Mouse (Mus musculus): ENCODE measurements around the gene Rtn4rl1.
"Not testable (repeated sequence)": the region's sequence is repeated elsewhere in the genome, so short reads cannot be mapped to it uniquely, and the experiment has no call there.

Rtn4rl1 gene

DNA sequence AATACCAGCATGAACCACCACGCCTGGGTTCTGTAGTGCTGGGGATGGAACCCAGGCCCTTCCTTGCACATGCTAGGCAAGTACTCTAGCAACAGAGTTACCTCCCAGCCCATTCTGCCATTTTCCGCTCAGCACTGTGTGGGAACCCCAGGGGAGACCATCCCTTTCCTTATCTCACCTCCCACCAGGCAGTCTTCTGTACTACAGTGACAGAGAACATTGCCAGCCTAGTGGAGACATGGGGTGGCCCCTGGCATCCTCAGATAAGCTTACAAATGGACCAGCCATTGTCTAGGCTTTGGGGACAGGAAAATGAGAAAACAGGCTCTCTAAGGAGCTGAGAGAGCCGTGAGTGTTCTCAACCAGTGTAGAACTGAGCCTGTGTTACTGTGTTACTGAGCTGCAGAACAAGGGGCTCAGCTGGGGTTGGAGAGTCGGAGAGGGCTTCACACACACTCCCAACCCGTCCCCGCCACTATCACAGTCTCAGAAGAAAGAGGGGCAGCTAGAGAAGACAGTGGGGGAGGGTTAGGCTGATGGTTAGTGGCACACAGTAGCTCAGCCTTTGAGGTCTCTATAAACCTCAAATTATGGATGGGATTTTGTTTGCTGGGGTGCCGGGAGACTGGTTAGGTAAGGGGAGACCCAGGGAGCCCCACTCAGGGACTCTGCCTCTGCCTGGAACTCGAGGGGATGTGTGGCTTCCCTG is 76.8 kb downstream of the Rtn4rl1 start:
- no peak for DNase-seq (ENCODE audit: extremely low read depth, insufficient read length, low spot score)

DNA sequence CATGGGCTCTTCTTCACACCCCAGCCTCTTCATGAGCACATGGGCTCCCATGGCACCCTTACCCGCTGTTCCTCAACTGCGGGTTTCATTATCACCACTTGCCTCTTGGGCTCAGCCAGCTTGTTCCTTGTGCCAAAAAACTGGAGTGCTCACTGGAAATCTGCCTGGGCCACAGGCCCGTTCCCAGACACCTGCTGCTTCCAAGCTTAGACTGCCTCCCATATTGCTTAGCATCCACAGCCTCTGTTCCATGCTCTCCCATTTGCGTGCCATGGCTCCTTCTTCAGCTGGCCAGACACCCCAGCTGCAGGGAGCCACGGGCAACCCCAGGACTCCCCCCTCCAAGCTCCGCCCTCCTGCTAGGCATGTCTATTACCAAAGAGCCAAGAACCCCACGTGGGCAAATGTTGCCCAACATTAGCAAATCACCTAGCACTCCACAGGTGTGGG is 77.4 kb downstream of the Rtn4rl1 start:
- no peak for DNase-seq (ENCODE audit: extremely low read depth, insufficient read length, low spot score)

DNA sequence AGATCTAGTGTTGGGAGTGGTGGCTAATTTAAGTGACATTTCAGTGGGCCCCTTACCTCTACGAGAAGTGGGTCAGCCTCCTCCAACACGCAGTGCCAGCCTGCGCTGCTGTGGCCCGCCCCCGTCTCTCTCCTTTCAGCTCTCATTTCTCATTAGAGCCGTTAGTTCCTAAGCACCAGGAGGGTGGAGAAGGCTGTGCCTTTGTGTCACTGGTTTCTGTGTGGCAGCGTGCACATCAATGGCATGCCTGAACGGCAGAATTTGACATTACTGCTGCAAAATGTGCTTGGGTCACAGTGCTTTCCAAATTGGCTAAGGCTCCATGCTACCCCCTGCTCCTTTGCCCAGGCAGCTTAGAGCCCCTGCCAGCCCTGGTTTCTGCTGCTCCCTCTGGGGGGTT is 79.9 kb downstream of the Rtn4rl1 start:
- DNase-seq (ENCODE audit: extremely low read depth, insufficient read length, low spot score), result no peak

DNA sequence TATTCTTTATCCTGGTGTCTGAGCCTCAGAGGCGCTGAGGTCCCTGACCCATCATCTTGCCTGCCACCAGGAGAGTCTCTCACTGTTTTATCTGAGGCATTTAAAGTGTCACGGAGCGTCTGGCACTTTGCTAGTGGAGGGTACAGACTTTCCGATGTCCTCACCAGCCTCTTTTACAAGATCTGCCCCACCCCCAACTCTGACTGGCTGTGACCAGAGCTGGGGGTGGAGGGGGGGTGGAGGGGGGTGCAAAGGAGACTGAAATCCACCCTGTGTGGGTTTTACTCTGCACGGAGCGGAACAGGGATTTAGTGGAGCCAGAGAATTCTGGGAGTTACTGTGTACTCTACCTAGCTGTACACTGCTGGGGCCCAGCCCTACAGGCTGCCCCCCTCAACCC is 81.5 kb downstream of the Rtn4rl1 start:
- no peak for DNase-seq (ENCODE audit: extremely low read depth, insufficient read length, low spot score)

DNA sequence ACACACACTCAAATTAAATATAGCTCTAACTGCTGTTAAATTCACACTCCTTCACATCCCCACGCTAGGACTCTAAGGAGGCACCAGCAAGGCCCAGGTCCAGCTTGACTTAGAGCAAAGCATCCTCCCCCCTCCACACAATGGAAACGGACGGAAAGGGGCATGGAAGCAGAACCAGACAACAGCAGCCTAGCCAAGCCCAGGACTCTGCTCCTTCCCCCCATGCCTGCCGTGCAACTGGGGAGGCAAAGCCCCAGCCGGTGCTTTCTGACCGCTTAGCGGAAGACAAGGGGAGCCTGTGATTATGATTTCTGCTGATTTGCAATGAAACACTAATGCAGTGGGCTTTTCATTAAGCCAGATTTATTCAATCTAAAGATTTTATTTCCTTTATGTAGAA is 84.5 kb downstream of the Rtn4rl1 start:
- no peak for DNase-seq (ENCODE audit: extremely low read depth, insufficient read length, low spot score)

DNA sequence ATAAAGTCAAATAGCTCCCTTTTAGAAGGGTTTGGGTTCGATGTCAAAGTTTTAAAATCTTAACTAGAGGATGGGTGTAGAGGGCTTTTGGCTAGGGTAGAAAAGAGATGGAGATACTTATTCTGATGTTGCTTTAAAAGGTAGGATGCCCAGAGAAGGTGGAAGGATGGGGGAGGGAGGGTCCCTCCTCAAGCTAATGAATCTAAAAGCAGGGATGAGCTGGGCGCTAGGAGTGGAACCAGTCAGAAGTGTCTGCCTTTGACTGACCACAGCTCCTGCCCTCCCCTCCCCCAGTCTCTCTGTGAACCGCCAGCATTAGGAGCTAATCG is 85.4 kb downstream of the Rtn4rl1 start:
- DNase-seq (ENCODE audit: extremely low read depth, insufficient read length, low spot score), result no peak

DNA sequence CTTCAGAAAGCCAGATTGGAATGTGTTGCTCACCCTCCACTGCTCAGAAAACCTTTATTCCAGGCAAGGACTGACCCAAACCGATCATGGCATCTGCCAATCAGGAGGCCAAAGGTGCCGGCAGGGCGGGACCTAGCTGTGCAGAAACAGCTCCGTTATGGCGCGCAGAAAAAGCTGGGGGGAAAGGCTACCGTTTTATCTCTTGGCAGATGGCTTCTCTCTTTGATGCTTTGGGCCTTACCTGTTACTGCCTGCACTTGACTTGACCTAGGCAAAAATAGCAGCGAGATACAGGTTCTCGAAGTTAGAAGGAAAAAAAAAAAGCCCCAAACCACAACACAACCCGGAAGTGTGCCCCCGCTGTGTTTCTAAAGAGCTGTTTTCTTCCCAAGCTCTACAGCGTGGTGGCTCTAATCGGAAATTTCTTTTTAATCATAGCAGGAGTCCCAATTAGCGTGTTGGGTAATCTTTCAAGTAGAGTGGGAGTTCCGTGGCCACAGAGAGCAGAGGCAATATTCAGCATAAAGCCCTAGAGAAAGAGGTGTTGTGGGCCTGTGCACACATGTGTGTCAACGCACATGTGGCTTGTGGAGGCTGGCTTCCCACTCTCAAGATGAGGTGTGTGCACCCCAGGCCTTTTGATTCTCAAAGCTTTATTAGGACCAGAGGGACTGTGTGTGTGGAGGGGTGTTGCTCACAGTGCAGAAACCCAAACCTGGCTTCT is 85.9 kb downstream of the Rtn4rl1 start:
- DNase-seq (ENCODE audit: extremely low read depth, insufficient read length, low spot score), result no peak

DNA sequence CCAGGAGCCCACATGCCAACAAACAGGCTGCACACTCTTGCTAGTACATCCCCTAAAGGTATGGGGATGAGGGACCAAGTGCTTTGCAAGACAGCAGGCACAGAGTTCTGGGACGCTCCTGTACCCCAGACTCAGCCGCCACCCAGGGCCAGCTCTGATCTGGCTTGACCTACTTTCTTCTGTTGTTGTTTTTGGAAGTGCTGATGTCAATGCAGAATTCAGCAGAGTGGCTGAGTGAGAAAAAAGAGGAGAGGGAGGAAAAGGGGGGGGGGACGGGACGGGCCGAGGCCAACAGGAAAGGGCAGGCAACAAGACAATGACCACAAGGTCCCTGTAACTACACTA is 86.5 kb downstream of the Rtn4rl1 start:
- DNase-seq (ENCODE audit: extremely low read depth, insufficient read length, low spot score), result no peak

DNA sequence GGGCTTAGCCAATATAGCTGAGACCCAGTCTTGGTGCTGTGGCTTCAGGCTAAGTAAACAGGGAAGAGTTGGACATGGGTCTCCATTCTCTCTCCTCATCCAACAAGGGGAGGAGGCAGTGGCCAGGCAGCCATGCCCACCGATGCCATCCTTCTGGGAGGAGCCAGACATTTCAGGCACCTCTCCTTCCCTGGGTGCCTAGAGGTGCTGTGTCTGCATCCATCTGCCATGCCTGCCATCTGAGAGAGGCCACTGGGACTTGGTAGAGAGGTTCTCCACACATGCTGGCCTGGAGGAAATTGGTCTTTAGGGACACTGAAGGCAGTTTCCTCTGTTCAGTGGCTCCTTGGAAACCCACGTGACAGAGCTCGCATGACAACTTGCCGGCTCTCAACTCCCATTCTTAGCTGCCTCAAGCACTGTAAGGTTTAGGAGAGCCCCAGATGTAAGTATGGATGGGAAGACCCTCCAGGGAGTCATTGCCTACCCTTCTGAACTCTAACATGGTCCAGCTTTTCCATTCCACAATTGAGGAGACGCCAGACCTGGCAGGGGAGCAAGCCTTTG is 86.9 kb downstream of the Rtn4rl1 start:
- no peak for DNase-seq (ENCODE audit: extremely low read depth, insufficient read length, low spot score)

DNA sequence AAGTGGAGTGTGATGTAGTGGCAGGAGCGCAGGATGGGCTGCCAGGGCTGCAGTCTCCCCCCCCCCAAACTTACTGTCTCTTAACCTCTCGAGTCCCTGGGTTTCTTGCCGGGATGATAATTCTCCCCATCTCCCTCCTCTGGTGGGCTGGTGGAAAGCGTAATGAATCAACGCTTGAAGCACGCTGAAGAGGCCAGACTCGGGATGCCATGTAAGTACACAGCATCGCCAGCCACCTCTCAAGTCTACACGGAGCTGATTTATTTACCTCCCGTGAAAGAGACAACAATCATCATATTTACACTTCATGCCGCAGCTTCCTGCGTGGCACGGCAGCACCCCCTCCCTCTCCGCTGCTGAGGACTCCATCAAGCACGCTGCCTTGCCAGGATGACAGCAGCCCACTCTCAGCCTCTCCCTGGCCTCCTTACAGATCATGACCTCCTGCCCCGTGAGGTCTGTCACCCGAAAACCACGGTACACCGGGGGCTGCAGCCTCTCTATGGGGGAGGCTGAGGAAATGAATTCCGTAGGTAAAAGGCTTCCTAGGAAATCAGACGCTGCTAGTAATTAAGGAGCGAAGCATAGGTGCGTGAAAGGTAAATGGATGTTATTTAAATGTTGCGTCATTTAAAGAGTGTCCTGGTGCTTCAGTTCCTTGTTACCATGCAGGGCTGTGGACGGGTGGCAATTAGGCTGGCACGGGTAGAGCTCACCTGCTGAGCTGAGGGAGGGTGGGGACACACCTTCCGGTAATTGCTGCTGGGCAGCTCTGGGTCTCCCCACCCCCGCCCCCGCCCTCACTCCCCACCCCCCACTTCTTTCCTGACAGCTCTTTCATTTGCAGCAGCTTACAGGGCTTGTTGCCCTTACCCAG is 88.0 kb downstream of the Rtn4rl1 start:
- no peak for DNase-seq (ENCODE audit: extremely low read depth, insufficient read length, low spot score)

DNA sequence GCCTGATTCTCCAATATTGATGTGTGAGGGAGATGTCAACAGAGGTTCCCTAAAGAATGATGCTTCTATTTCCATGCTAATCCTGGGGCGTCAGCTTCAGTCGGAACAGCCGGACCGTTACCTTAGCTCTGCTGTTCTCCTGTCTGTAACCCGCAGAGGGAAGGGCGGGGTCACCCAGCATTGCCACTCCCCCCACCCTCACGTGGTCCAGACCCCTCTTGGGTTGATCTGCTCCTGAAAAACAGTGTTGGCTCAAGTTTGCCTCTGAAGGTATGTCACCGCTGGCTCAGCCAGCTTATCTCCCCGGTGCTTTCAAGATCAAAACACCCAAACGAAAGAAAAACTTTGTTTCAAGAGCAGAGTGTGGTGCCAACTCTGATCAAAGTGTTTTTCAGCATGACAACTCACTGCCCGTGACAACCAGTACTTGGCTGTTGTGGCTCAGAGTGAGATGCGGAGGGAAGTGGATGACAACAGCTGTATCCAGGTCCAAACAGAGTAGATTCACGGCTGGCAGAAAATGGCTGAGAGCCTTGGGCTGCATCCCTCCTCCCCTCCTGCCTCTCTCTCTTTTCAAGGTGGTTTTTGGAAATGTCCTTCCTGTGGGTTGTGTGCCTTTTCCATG is 89.0 kb downstream of the Rtn4rl1 start:
- no peak for DNase-seq (ENCODE audit: extremely low read depth, insufficient read length, low spot score)

DNA sequence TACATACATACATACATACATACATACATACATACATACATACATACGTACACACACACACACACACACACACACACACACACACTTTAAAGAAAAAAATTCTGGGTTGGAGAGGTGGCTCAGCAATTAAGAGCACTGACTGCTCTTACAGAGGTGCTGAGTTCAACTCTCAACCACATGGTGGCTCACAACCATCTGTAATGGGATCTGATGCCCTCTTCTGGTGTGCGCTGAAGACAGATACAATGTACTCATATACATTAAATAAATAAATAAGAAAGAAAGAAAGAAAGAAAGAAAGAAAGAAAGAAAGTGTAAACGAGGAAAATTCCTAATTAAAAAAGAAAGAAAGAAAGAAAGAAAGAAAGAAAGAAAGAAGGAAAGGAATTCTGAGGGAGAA is 90.2 kb downstream of the Rtn4rl1 start:
- not testable (repeated sequence) for DNase-seq (ENCODE audit: extremely low read depth, insufficient read length, low spot score)

DNA sequence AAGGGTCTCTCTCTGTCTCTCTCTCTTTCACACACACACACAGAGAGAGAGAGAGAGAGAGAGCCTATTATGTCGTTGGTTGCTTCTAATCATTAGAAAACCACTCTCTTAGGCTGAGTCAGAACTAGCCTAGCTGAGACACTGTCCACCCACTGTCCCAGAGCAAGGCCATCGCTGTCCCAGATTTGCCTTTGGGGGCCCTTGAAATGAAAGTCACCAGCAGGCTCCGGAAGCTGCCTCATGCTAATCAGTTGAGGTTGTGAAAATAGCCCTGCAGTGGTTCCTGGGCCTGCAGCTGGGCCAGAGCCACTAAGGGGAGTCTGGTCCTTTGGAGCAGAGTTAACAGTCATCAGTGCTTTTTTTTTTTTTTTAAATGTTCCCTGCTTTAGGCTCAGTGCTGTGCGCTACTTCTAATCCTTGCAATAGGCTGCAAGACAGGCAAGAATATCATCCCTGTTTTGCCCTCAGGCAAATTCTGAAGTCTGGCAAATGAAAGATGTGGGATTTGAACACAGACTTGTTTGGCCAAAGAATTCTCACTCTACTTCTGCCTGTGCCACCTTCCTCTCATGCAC is 92.4 kb downstream of the Rtn4rl1 start:
- no peak for DNase-seq (ENCODE audit: extremely low read depth, insufficient read length, low spot score)

DNA sequence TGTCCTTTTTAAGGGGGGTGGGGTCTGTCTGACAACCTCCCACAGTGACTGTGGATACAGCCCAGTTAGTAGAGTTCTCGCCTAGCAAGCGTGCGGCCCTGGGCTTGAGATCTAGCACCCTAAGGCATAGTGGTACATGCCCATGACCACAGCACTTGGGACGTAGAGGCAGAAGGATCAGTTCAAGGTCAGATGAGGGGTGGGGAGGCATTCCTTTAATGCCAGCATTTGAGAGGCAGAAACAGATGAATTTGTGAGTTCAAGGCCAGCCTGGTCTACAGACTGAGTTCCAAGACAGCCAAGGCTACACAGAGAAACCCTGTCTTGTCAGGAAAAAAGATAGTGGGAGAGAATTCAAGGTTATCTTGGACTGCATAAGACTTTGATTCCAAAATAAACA is 93.3 kb downstream of the Rtn4rl1 start:
- no peak for DNase-seq (ENCODE audit: extremely low read depth, insufficient read length, low spot score)

DNA sequence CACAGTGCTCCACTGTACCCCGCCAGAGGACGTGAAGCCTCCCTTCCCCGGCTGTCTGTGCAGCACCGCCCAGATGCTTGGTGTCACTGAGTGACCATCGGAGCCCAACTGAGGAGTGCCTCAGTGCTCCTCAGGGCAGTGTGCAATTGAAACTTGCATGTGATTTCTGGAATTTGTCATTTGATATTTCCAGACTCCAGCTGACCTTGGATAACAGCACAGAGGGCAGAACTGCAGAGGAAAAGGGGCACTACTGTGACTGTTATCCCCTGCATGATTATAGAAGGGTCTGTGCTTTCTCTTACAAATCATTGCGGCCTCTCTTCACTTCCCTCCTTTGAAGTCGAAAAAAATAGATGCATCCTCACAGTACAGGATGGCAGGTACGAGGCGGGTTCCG is 94.4 kb downstream of the Rtn4rl1 start:
- DNase-seq (ENCODE audit: extremely low read depth, insufficient read length, low spot score), result no peak

DNA sequence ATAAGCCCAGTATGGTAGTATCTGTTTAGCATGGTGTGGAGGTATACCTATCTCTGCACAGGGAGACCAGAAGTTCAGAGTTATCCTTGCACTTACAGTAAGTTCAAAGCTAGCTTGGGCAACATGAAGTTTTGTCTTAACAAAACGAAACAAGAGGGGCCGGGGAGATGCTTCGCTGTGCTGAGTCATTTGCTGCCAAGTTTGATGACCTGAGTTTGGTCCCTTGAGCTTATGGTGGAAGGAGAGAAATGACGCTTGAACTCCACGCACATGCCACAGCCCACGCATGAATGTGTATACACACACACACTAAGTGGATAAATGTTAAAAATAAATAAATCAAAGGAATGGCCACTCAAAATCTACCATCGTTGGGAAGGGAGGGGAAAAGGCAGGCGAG is 94.9 kb downstream of the Rtn4rl1 start:
- no peak for DNase-seq (ENCODE audit: extremely low read depth, insufficient read length, low spot score)

DNA sequence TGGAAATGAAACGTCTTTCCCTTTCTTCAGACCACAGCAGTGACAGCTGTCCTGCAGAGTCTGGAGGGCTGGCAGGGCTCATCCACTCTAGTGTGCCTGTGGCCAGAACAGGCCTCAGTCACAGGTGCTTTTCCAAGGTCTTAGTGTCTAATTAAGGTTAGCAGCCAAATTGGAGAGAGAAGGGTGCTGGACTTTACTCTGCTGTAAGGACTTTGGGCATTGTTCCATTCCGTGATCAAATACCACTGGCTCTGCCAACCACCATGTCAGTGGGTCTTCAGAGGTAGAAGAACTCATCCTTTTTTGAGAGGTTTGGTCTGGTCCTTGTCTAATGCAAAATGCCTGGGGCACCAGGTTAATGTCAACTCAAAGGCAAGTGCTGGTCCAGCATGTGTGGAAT is 95.5 kb downstream of the Rtn4rl1 start:
- DNase-seq (ENCODE audit: extremely low read depth, insufficient read length, low spot score), result no peak

DNA sequence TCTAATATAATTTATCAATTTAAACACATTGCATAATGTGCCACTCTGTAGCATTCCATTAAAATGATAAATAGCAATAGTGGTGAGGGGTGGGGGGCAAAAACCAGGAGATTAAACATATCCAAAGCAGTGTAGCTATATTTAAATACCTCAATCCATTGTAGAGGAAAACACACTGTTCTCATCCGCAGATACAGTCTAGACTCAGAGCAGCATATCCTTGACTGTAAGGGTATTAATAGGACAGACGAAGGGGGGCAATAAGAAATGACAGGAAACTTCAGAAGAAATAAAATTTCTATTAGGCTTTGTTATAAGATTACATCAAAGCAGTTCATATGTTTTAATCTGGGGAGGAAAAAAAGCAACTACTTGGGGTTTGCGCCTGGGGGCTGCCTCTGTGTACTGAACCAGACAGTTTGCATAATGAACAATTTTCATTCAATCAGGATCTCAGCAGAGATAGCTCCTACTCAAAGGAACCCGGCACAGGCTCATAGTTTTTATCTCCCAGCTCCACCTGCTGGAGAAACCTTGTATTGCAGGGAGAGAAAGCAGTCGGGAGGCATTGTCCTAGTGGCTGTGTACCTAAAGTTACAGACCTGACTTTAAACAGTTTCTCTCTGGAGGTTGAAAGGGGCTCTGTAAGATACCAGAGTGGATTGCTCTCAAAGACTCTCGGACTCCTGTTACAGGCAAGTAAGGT is 97.1 kb downstream of the Rtn4rl1 start:
- DNase-seq (ENCODE audit: extremely low read depth, insufficient read length, low spot score), result peak; percentile 36

DNA sequence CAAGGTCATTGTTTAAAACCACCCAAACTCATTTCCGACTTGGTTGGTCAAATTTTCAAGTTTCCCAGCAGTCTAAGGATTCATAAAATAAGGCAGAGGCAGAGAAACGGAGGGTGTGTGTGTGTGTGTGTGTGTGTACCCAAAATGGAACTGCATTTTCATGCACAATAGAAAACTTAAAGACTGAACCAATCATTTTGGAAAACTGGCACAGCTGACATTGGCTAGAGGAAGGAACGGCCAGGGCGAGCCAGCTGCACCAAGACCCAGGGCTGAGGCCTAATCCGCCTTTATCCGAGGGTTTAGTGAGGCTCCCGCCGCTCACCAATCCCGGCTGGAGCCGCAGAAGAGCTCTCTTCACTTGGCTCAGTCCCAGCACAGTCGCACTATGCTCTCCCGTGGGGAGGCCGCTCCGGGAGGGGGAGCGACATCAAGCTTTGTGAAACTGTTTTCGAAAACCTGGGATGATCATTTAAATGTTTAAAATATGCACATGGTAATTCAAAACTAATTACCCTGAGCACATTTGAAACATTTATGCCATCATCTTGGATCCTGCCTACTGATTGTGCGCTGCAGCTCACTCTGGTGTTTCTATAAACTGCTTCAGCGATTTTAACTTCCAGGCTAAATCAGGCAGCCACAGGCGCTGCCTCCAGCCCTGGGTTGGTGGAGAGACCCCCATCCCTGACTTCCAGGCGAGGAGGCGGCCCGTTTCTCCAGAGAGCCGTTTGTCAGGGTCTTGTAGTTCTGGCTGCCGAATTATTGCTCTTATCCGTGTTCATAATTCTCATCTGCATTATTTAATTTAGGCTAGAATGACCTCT is 98.0 kb downstream of the Rtn4rl1 start:
- no peak for DNase-seq (ENCODE audit: extremely low read depth, insufficient read length, low spot score)

Data from 3134 (cell line).